Mouse (Mus musculus) ES-E14 (cell line): ENCODE results near the gene Med13l. TPM values are rescaled to one million over a fixed set of nuclear protein-coding genes. Genes with fewer than 3 reads are reported as not detected.

ENCODE experiments used
- DNase-seq: peaks from one replicate; pipeline ENCODE4 v3.0.0-alpha.2; 2013; ENCODE audit warnings: low read depth, low spot score
- H3K27ac ChIP-seq: 2 replicates; pipeline ENCODE4 v1.5.1; 2012; ENCODE audit warnings: low read depth, mild to moderate bottlenecking, low read length, moderate library complexity, mixed read lengths; ENCODE audit not compliant: poor library complexity, insufficient read depth, severe bottlenecking
- H3K36me3 ChIP-seq: 2 replicates; pipeline ENCODE4 v1.6.1; 2012; ENCODE audit warnings: mild to moderate bottlenecking, low read length, moderate library complexity, mixed read lengths; ENCODE audit not compliant: control insufficient read depth, poor library complexity, insufficient read depth, severe bottlenecking
- H3K4me1 ChIP-seq, 2 experiments: fragments of 150-350 bp in 1 of 2; sonication (generic) in 1 of 2; 2 replicates each; pipeline ENCODE4 v1.6.1; 2012; ENCODE audit warnings: low read length in 2 of 2, mild to moderate bottlenecking in 1 of 2, mixed read lengths in 1 of 2; ENCODE audit not compliant: control insufficient read depth in 2 of 2, insufficient read depth in 2 of 2, poor library complexity in 1 of 2
- H3K4me3 ChIP-seq, 2 experiments: fragments of 150-350 bp in 1 of 2; sonication (generic) in 1 of 2; 2 replicates each; pipeline ENCODE4 v1.5.1; 2012; ENCODE audit warnings: low read length in 2 of 2, low read depth in 1 of 2, mild to moderate bottlenecking in 1 of 2, mixed read lengths in 1 of 2; ENCODE audit not compliant: insufficient read depth in 1 of 2, poor library complexity in 1 of 2, severe bottlenecking in 1 of 2
- H3K9ac ChIP-seq: 2 replicates; pipeline ENCODE4 v1.6.1; 2012; ENCODE audit warnings: low read depth, mild to moderate bottlenecking, low read length, mixed read lengths; ENCODE audit not compliant: poor library complexity, insufficient read depth, severe bottlenecking
- H3K9me3 ChIP-seq: fragments of 150-350 bp; sonication (generic); 2 replicates; pipeline ENCODE4 v1.6.1; 2012; ENCODE audit warnings: low read depth, mild to moderate bottlenecking, low read length; ENCODE audit not compliant: control insufficient read depth, insufficient read depth
- CHD2 ChIP-seq: IDR thresholded peaks from 2 replicates; pipeline ENCODE4 v1.6.1; 2014; ENCODE audit warnings: mild to moderate bottlenecking, low read depth, low read length, inconsistent platforms
- HCFC1 ChIP-seq: IDR thresholded peaks from 2 replicates; pipeline ENCODE4 v1.6.1; 2012; ENCODE audit warnings: low read length, inconsistent platforms, borderline replicate concordance; ENCODE audit not compliant: insufficient read depth
- MAFK ChIP-seq: IDR thresholded peaks from 2 replicates; pipeline ENCODE4 v1.6.1; 2014; ENCODE audit warnings: mild to moderate bottlenecking, low read depth, low read length, inconsistent platforms; ENCODE audit not compliant: insufficient read depth
- ZC3H11A ChIP-seq: IDR thresholded peaks from 2 replicates; pipeline ENCODE4 v1.6.1; 2012; ENCODE audit warnings: low read depth, mild to moderate bottlenecking, inconsistent platforms, low read length, borderline replicate concordance
- ZNF384 ChIP-seq: IDR thresholded peaks from 2 replicates; pipeline ENCODE4 v1.6.1; 2012; ENCODE audit warnings: low read depth, low read length, inconsistent platforms
- in situ Hi-C, 2 experiments: fragments of 600-800 bp; cut with MboI; formaldehyde crosslinking; loops; one replicate each; pipeline ENCODE4 v1.15.1; 2025; ENCODE audit warnings: low sequenced_read_pairs in 2 of 2, inconsistent platforms in 1 of 2; ENCODE audit not compliant: unreplicated experiment in 2 of 2
- total RNA-seq: library from RNA; depleted of rRNA; stranded (reverse); fragments of 300-350 nt; gene quantifications from 2 replicates; pipeline ENCODE4 v1.2.3, GENCODE M21; 2012

Gene Med13l
- total RNA-seq, 1 experiment = 52.4 TPM

GRCm38 (mm10) chr5:118743067-118743466 is 182.6 kb downstream of the Med13l start:
- Histone ChIP-seq H3K27ac (no peak overlapping the region), H3K4me3 (no peak overlapping the region), H3K9me3 (no peaks in the 10 kb centered on the region), H3K9ac (no peak overlapping the region), H3K36me3 (peaks cover 72% of the 10 kb centered on the region), H3K4me1 (peaks cover 0 to 2% of the 10 kb centered on the region in 2 experiments; a peak in 1 of 4 replicates)
- no peak for TF ChIP-seq MAFK
- no peak for TF ChIP-seq ZNF384
- TF ChIP-seq HCFC1 = no peak
- TF ChIP-seq CHD2 = no peak
- TF ChIP-seq ZC3H11A = no peak
- in situ Hi-C loops = no loop called here
- DNase-seq = no peak

GRCm38 (mm10) chr5:118747026-118747425 is 186.5 kb downstream of the Med13l start:
- no peak for TF ChIP-seq CHD2
- TF ChIP-seq ZNF384 = no peak
- no peak for TF ChIP-seq MAFK
- TF ChIP-seq ZC3H11A = no peak
- TF ChIP-seq HCFC1 = no peak
- H3K9ac ChIP-seq = no peak overlapping the region
- no peak for DNase-seq
- peaks cover 74% of the 10 kb centered on the region for H3K36me3 ChIP-seq
- H3K4me1 ChIP-seq = peaks cover 0 to 2% of the 10 kb centered on the region in 2 experiments; a peak in 1 of 4 replicates
- no peak overlapping the region for H3K4me3 ChIP-seq
- H3K27ac ChIP-seq = no peak overlapping the region
- no peaks in the 10 kb centered on the region for H3K9me3 ChIP-seq
- in situ Hi-C loops = no loop called here

- Histone ChIP-seq H3K4me1 (no peaks in the 10 kb centered on the region), H3K36me3 (peaks cover 76% of the 10 kb centered on the region), H3K9ac (no peak overlapping the region), H3K4me3 (no peak overlapping the region), H3K9me3 (no peaks in the 10 kb centered on the region), H3K27ac (no peak overlapping the region)
- TF ChIP-seq MAFK (no peak), CHD2 (no peak), ZNF384 (no peak), ZC3H11A (no peak), HCFC1 (no peak)
- in situ Hi-C loops = no loop called here
- no peak for DNase-seq
These were observed 191.1 kb downstream of the Med13l start for GRCm38 (mm10) chr5:118751446-118752179.

- in situ Hi-C loops = no loop called here
- peaks cover 82% of the 10 kb centered on the region for H3K36me3 ChIP-seq
These were observed 192.4 kb downstream of the Med13l start for GRCm38 (mm10) chr5:118752868-118753267.

More at GRCm38 (mm10) chr5:118752868-118753267, 192.4 kb downstream of the Med13l start:
- no peak for DNase-seq
- Histone ChIP-seq H3K4me3 (no peak overlapping the region), H3K27ac (no peak overlapping the region; the same call in 1 of the 2 replicates), H3K4me1 (no peaks in the 10 kb centered on the region), H3K9me3 (no peaks in the 10 kb centered on the region), H3K9ac (no peak overlapping the region)
- TF ChIP-seq MAFK = no peak
- no peak for TF ChIP-seq ZC3H11A
- TF ChIP-seq CHD2 = no peak
- TF ChIP-seq HCFC1 = no peak
- TF ChIP-seq ZNF384 = no peak
